12 mouse cellular contexts compared by ENCODE assay signal in genomic region chr19:3654058-3654457, GRCm38 (mm10). TPM values are rescaled to one million over a fixed set of nuclear protein-coding genes. Genes with fewer than 3 reads are reported as not detected.
DNase-seq lines count a peak whose midpoint lies in the region; ATAC-seq and TF ChIP-seq lines count a peak whose summit lies in the region.
"Had no signal": no experiment of that assay in that cellular context is flagged by ENCODE, and none has a peak within 500 bp of the region (broad histone marks: within the 10 kb centered on the region; RNA-seq: fewer than 3 reads in every experiment).

No protein-coding gene starts in this region.

- H3K9ac ChIP-seq in kidney, postnatal 0 days (ENCODE audit: low read depth, low read length) = no peak overlapping the region
- H3K9ac ChIP-seq: liver, embryonic 13.5 days; neural tube, embryonic 12.5 days had no signal

- DNase-seq in adrenal gland, adult 2 months = peak; percentile 69
- no peak for DNase-seq in adrenal gland, postnatal 25 days
- DNase-seq in kidney, postnatal 0 days (ENCODE audit: low spot score) = no peak
- DNase-seq in spleen, adult 12 weeks (ENCODE audit: low spot score) = no peak
- no peak for DNase-seq in left cerebral cortex, adult 11 months (ENCODE audit: low spot score)
- DNase-seq: gastrocnemius, postnatal 14 days; liver, embryonic 13.5 days; spleen, adult 18-20 months had no signal

- peaks cover 46% of the 10 kb centered on the region for H3K4me1 ChIP-seq in megakaryocyte, embryonic 14.5 days
- no peaks in the 10 kb centered on the region for H3K4me1 ChIP-seq in kidney, postnatal 0 days (replicated peaks; ENCODE audit: insufficient read depth, low read length)
- no peaks in the 10 kb centered on the region; the same call in none of the 2 replicates for H3K4me1 ChIP-seq in olfactory bulb, adult 2 months (ENCODE audit: control insufficient read depth, insufficient read depth, low read length)
- H3K4me1 ChIP-seq: neural tube, embryonic 12.5 days had no signal

- no peak for TF ChIP-seq CTCF in kidney, postnatal 0 days (IDR thresholded peaks at IDR 0.05; ENCODE audit: low read depth)
- TF ChIP-seq CTCF in olfactory bulb, adult 2 months (IDR thresholded peaks at IDR 0.05; ENCODE audit: insufficient read depth, low read depth, low read length) = no peak

- ATAC-seq in megakaryocyte, adult 5-6 weeks (ENCODE audit: poor library complexity, severe bottlenecking) = no peak
- no peak for ATAC-seq in kidney, postnatal 0 days (replicated peaks; ENCODE audit: low FRiP score, low read depth)

- no peak overlapping the region for H3K4me2 ChIP-seq in kidney, postnatal 0 days (ENCODE audit: low read length)
- H3K4me2 ChIP-seq: liver, embryonic 13.5 days; neural tube, embryonic 12.5 days had no signal

- H3K27me3 ChIP-seq in megakaryocyte, embryonic 14.5 days (replicated peaks) = peaks cover 2% of the 10 kb centered on the region
- H3K27me3 ChIP-seq in kidney, postnatal 0 days (ENCODE audit: insufficient read depth, low read length) = no peaks in the 10 kb centered on the region
- H3K27me3 ChIP-seq: liver, embryonic 13.5 days; neural tube, embryonic 12.5 days had no signal

- H3K36me3 ChIP-seq in megakaryocyte, embryonic 14.5 days (replicated peaks; ENCODE audit: low read length) = peaks cover 39% of the 10 kb centered on the region
- H3K36me3 ChIP-seq in kidney, postnatal 0 days (ENCODE audit: insufficient read depth, low read length) = peaks cover 38% of the 10 kb centered on the region

- no peaks in the 10 kb centered on the region for H3K9me3 ChIP-seq in megakaryocyte, embryonic 14.5 days
- H3K9me3 ChIP-seq in kidney, postnatal 0 days (replicated peaks; ENCODE audit: low read length) = 0 out of 2 replicates have a peak, but pooled peaks cover 3% of the 10 kb centered on the region
- H3K9me3 ChIP-seq: liver, embryonic 13.5 days; neural tube, embryonic 12.5 days had no signal

- TF ChIP-seq POLR2A in olfactory bulb, adult 2 months (IDR thresholded peaks at IDR 0.05; ENCODE audit: insufficient read depth, low read depth, low read length) = no peak

- peak overlapping the region; percentile 52 for H3K27ac ChIP-seq in kidney, postnatal 0 days
- H3K27ac ChIP-seq in olfactory bulb, adult 2 months (ENCODE audit: insufficient read depth, low read depth, low read length) = 0 out of 2 replicates have a peak overlapping the region, but pooled peaks have one; percentile 31
- H3K27ac ChIP-seq: liver, embryonic 13.5 days; neural tube, embryonic 12.5 days had no signal

- H3K4me3 ChIP-seq in megakaryocyte, embryonic 14.5 days (replicated peaks) = peak overlapping the region; percentile 60
- no peak overlapping the region for H3K4me3 ChIP-seq in kidney, postnatal 0 days (replicated peaks; ENCODE audit: low read depth, low read length)
- H3K4me3 ChIP-seq in olfactory bulb, adult 2 months (ENCODE audit: insufficient read depth, low read depth, low read length) = no peak overlapping the region
- H3K4me3 ChIP-seq: liver, embryonic 13.5 days; neural tube, embryonic 12.5 days had no signal

- 73% methylated on average over 5 of the region's 5 CpGs for WGBS in kidney, postnatal 0 days
- WGBS in olfactory bulb, adult 2 months = 88% methylated on average over 5 of the region's 5 CpGs

RNA-seq across cellular contexts. Expression of gene Lrp5, which starts 32.3 kb away (rescaled TPM):
- 100 to 1,000 TPM in 1 of 2 experiments, 10 to 100 TPM in 1; 92.7 to 111 TPM for total RNA-seq in adrenal gland, adult 2 months (2021)
- 103 and 113 TPM in 2 replicates for polyA plus RNA-seq in adrenal gland, adult 2 months (2012; rRNA removed)
- total RNA-seq in adrenal gland, postnatal 25 days (2021) = 97.9 and 117 TPM in 2 replicates
- 11.6 and 18.0 TPM in 2 replicates for polyA plus RNA-seq in megakaryocyte, embryonic 14.5 days (2012; ENCODE audit: insufficient read depth, low replicate concordance)
- total RNA-seq in megakaryocyte, adult 5-6 weeks (2015) = 15.2 and 17.9 TPM in 2 replicates
- 12.5 and 13.6 TPM in 2 replicates for total RNA-seq in megakaryocyte, adult 5-6 weeks (2017)
- polyA plus RNA-seq in kidney, postnatal 0 days (2015; fragmentation: Nextera tagmentation; extraction: Ambion mirVana) = 3.3 and 3.5 TPM in 2 replicates
- not detected in 2 replicates for polyA plus RNA-seq in olfactory bulb, adult 2 months (2012; ENCODE audit: insufficient read depth, insufficient read length, low replicate concordance, missing spikeins)

RNA-seq across cellular contexts. Expression of gene 1810055G02Rik, which starts 54.0 kb away (rescaled TPM):
- total RNA-seq in adrenal gland, adult 2 months (2021) = 10 to 100 TPM; 27.9 to 37.8 TPM
- polyA plus RNA-seq in adrenal gland, adult 2 months (2012; rRNA removed) = 43.3 and 46.3 TPM in 2 replicates
- total RNA-seq in adrenal gland, postnatal 25 days (2021) = 21.2 and 30.4 TPM in 2 replicates
- 11.1 and 12.3 TPM in 2 replicates for polyA plus RNA-seq in megakaryocyte, embryonic 14.5 days (2012; ENCODE audit: insufficient read depth, low replicate concordance)
- total RNA-seq in megakaryocyte, adult 5-6 weeks (2015) = 8.0 and 10.6 TPM in 2 replicates
- total RNA-seq in megakaryocyte, adult 5-6 weeks (2017) = 4.5 and 6.2 TPM in 2 replicates
- polyA plus RNA-seq in kidney, postnatal 0 days (2015; fragmentation: Nextera tagmentation; extraction: Ambion mirVana) = 27.3 and 29.1 TPM in 2 replicates
- polyA plus RNA-seq in olfactory bulb, adult 2 months (2012; ENCODE audit: insufficient read depth, insufficient read length, low replicate concordance, missing spikeins) = not detected in 2 replicates

Comparison
In these comparisons a context has a peak if more than half of its experiments do, and no peak if none do; other contexts are left out.
1. RNA of gene 1810055G02Rik, which starts 54.0 kb away (polyA plus RNA-seq): 43.3 to 46.3 TPM in adrenal gland, adult 2 months, 27.3 to 29.1 TPM in kidney, postnatal 0 days and 11.1 to 12.3 TPM in megakaryocyte, embryonic 14.5 days; not detected in olfactory bulb, adult 2 months; every median in the first group is over 10 times any median in the second.